Mouse (Mus musculus): ENCODE data around the gene Myo1f. TPM values are rescaled to one million over a fixed set of nuclear protein-coding genes. Genes with fewer than 3 reads are reported as not detected.
"Not testable (repeated sequence)": the region's sequence is repeated elsewhere in the genome, so short reads cannot be mapped to it uniquely, and the experiment has no call there.

Myo1f gene
- total RNA-seq, 2 experiments from 2014 or later, result 1.4 to 1.8 TPM

GRCm38 (mm10) chr17:33586011-33586410 lies 30.5 kb downstream of the Myo1f start:
- DNase-seq, result no peak

- DNase-seq, result no peak
These were observed 41.8 kb downstream of the Myo1f start for GRCm38 (mm10) chr17:33597271-33597670.

GRCm38 (mm10) chr17:33598506-33598905 lies 43.0 kb downstream of the Myo1f start:
- no peak for DNase-seq

GRCm38 (mm10) chr17:33599836-33600475 lies 44.4 kb downstream of the Myo1f start:
- no peak for DNase-seq

GRCm38 (mm10) chr17:33600831-33601230 lies 45.3 kb downstream of the Myo1f start:
- DNase-seq, result no peak

DNA sequence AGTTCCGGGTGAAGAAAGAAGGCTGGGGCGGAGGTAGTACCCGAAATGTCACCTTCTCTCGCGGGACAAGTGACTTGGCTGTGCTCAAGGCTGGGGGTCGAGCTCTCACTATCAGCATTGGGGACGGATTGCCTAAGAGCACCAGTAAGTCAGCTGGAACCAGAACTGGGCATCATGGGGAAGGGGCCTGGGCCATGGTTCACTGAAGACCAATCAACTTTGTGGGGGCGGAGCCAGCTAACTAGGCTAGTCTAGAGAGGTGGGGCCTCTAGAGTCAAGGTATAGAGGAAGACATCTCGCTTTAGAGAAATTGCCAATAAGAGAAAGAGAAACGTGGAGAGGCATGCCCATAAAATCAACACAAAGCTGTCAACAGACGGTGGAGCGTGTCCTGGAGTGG lies 46.4 kb downstream of the Myo1f start:
- no peak for DNase-seq

- no peak for DNase-seq
These were observed 51.8 kb downstream of the Myo1f start for GRCm38 (mm10) chr17:33607273-33607672.

- DNase-seq, result no peak
These were observed 55.0 kb downstream of the Myo1f start for GRCm38 (mm10) chr17:33610548-33610947.

- not testable (repeated sequence) for DNase-seq
These were observed 58.2 kb downstream of the Myo1f start for GRCm38 (mm10) chr17:33613726-33614125.

GRCm38 (mm10) chr17:33627281-33627680 lies 71.8 kb downstream of the Myo1f start:
- no peak for DNase-seq

DNA sequence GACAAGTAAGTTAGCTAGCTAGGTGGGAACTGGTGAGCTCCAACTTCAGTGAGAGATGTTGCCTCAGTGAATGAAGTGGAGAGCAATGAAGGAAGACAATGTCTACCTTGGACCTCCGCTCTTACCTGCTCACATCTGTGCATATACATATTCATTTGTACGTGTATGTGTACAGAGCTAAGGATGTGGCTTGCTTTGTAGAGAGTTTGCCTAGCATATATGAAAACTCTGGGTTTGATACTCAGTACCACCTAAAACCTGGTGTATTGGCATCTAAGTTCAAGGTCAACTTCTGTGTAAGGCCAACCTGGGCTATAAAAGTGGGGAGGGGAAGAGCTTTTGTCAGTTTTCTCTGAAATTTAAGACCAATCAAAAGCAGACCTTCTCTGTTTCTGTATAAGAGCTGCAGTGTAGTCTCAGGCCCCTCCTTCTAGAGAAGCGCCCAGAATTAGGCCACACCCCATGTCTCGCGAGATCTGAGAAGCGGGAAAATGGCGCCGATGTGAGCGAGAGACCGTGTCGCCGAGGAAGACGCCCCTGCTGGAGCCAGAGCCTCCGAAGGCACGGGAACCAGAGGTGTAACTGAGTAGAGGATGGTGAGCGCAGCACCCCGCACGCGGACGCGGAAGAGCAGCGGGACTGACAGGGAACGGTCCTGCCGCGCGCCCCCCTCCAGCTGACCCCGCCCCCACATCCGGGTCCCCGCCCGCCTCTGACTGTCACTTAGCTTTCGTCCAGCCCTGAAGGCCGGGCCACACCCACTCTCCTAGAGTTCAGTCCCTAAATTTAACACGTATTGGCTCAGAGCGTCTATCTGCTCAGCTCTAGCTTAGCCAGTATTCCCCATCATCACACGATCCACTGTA lies 73.3 kb downstream of the Myo1f start, which contains the start of gene Zfp414:
Zfp414 (plus strand) TSS at position 470 of the 866 bp plus-strand sequence.
- peak; percentile 87 to 88 for DNase-seq

- no peak for DNase-seq
These were observed 74.1 kb downstream of the Myo1f start for GRCm38 (mm10) chr17:33629487-33630125.

DNA sequence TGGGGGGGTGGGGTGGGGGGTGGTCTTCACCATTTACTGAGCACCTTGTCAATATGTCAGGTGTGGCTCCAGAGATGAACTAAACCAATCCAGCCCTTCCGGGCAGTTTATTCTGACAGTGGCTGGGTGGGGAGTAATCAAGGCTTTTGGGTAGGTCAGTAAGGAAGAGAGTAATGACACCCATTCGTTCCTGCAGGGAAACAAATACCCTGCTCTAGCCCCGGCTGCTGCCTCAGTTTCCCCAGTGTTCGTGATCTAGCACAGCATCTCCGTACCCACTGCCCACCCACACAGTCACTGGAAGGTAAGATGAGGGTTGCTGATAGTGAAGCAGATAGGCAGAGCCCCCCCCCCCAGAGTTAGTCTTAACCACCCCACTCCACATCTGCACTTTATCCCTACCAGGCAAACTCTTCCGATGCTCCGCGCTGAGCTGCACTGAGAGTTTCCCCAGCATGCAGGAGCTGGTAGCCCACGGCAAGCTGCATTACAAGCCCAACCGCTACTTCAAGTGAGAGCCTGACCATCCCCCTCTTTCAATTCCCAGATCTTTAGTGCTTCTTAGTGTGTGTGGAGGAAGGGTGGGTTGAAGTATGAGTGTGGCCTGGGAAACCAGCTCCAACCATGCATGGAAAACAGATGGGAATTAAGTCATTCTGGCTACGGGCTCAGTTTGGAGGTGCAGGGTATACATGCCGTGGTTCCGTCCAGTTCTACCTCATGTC lies 74.8 kb downstream of the Myo1f start:
- no peak for DNase-seq

- DNase-seq, result no peak
These were observed 75.7 kb downstream of the Myo1f start for GRCm38 (mm10) chr17:33631236-33631635.

GRCm38 (mm10) chr17:33631796-33632195 lies 76.3 kb downstream of the Myo1f start:
- no peak for DNase-seq

- no peak for DNase-seq
These were observed 81.5 kb downstream of the Myo1f start for GRCm38 (mm10) chr17:33637038-33637437.

DNA sequence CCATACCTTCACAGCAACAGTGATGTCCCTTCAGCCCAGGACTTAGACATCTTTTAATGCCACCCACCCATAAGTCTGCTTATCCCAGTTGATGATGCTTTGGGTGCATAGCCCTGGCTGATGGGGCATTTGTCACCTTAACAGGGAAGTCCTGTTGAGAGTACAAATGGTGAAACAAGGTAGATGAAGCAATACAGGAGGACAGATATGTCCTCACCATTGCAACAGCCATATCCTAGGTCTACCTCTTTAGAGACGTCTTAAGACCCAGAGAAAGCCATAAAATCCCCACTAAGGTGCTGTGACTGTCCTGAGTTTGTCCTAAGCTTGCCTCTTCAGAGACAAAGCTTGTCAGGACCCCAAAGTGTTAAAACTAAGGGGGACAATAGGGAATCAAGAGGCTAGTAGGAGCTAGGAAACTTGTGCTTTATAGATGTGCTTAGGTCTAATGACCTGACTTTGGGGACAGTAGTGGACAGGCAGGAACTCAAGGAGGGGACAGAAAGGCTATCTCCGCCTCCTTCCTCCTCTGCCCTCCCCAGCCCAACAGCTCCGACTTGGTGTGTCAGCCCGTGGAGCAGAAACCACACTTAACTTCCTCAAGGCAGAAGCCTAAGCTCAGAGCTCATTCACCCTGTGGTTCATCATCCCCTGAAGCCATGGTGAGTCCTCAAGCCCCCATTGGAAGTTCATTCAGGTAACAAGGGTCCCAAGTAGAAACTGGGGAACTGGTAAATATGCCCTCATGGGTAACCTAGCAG lies 82.2 kb downstream of the Myo1f start, which contains the start of gene Pram1:
Pram1 (plus strand) TSS at position 541 of the 761 bp plus-strand sequence.
- DNase-seq, result no peak

DNA sequence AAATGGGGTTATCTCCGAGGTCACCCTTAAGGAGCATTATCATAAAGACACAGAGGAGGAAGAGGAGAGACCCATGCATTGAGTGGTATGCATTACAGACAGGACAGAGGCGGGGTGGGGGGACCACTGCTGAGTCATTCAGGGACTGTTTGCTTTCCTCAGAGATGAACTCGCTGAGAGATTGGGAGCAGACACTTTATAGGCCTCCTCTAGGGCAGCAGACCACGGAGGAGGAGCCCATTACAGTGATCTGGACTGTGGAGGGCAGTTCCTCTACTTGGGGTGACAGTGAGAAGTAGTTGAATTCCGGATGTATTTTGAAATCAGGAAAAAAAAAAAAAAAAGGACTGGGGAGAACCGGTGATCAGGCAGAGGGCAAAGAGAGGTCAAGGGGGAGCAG lies 84.2 kb downstream of the Myo1f start:
- no peak for DNase-seq

GRCm38 (mm10) chr17:33644068-33644467 lies 88.6 kb downstream of the Myo1f start:
- DNase-seq, result no peak

GRCm38 (mm10) chr17:33645073-33645472 lies 89.6 kb downstream of the Myo1f start:
- no peak for DNase-seq

DNA sequence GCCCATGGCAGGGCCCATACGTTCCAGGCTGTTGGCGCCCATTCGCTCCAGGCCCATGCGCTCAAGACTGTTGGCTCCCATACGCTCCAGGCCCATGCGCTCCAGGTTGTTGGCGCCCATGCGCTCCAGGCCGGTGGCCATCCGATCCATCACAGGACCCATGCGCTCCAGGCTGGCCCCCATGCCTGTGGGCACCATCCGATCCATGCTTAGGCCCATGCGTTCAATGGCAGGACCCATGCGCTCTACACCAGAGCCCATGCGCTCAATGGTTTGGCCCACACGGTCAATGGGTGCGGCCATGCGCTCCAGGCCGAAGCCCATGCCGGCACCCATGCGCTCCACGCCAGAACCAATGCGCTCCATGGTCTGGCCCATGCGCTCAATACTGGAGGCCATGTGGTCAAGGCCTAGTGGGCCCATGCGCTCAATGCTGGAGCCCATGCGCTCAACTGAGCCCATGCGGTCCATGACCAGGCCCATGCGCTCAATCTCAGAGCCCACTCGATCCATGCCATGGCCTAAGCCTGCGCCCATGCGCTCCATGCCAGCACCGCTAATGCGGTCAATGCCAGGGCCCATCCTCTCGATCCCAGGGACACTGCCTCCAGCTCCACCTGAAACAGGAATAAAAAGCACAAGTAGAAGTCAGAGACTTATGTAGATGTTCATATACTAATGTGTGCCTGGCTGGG lies 94.4 kb downstream of the Myo1f start:
- no peak for DNase-seq
